Mouse (Mus musculus) hindbrain, postnatal 0 days (tissue): ENCODE data around the gene Egfl7. TPM values are rescaled to one million over a fixed set of nuclear protein-coding genes. Genes with fewer than 3 reads are reported as not detected.

Source experiments
- ATAC-seq: fragments of 200-750 bp; cut with Nextera tagmentation; 2 replicates; pipeline ENCODE4 v1.8.0; 2017; ENCODE audit warnings: mild to moderate bottlenecking, moderate TSS enrichment, moderate library complexity
- DNase-seq: peaks from one replicate; pipeline ENCODE4 v3.0.0-alpha.2; 2015; ENCODE audit warnings: low spot score
- H3K27ac ChIP-seq: fragments of 300-500 bp; sonication (generic); 2 replicates; pipeline ENCODE4 v1.5.1; 2014; ENCODE audit warnings: mild to moderate bottlenecking
- H3K27me3 ChIP-seq: fragments of 300-500 bp; sonication (generic); 2 replicates; pipeline ENCODE4 v1.6.1; 2014; ENCODE audit warnings: low read length, mixed read lengths; ENCODE audit not compliant: insufficient read depth
- H3K36me3 ChIP-seq: fragments of 300-500 bp; sonication (generic); 2 replicates; pipeline ENCODE4 v1.6.1; 2014; ENCODE audit warnings: low read length, mixed read lengths; ENCODE audit not compliant: insufficient read depth
- H3K4me1 ChIP-seq: fragments of 300-500 bp; sonication (generic); 2 replicates; pipeline ENCODE4 v1.6.1; 2014; ENCODE audit warnings: antibody characterized with exemption, low read length, mixed read lengths; ENCODE audit not compliant: insufficient read depth
- H3K4me2 ChIP-seq: fragments of 300-500 bp; sonication (generic); 2 replicates; pipeline ENCODE4 v1.6.1; 2014; ENCODE audit warnings: low read depth, mild to moderate bottlenecking, low read length, moderate library complexity, mixed read lengths
- H3K4me3 ChIP-seq: fragments of 300-500 bp; sonication (generic); 2 replicates; pipeline ENCODE4 v1.5.1; 2014; ENCODE audit warnings: low read length
- H3K9ac ChIP-seq: fragments of 300-500 bp; sonication (generic); replicated peaks from 2 replicates; pipeline ENCODE4 v1.6.1; 2014; ENCODE audit warnings: mild to moderate bottlenecking, low read length, moderate library complexity, mixed read lengths
- H3K9me3 ChIP-seq: fragments of 300-500 bp; sonication (generic); 2 replicates; pipeline ENCODE4 v1.6.1; 2016; ENCODE audit warnings: low read length, mixed read lengths
- CTCF ChIP-seq: IDR thresholded peaks from 2 replicates; pipeline ENCODE4 v1.5.1; 2016; ENCODE audit warnings: antibody characterized with exemption, control low read depth, low read depth
- WGBS: fragments of 180-500 bp; shearing (Covaris S2); extraction: QIAGEN DNeasy Blood & Tissue Kit; methylation state at CpG from one replicate; pipeline ENCODE4 v1.1.7; 2014; 5-methylcytosine and 5-hydroxymethylcytosine counted together
- polyA plus RNA-seq: library from polyadenylated mRNA; unstranded; fragments of >200 nt; fragmentation: Nextera tagmentation; extraction: Ambion mirVana; gene quantifications from 2 replicates; pipeline ENCODE4 v1.2.1, GENCODE M21; 2015
- total RNA-seq: library from RNA; depleted of rRNA; stranded (reverse); fragments of >200 nt; gene quantifications from 2 replicates; pipeline ENCODE4 v1.2.3, GENCODE M21; 2014; rRNA removed

Gene Egfl7
- total RNA-seq (70.4 and 79.5 TPM in 2 replicates), polyA plus RNA-seq (74.8 and 76.5 TPM in 2 replicates)

GRCm38 (mm10) chr2:26579714-26580113 lies at the start of gene Egfl7:
Egfl7 (plus strand) TSS chr2:26580014.
- no peaks in the 10 kb centered on the region for H3K36me3 ChIP-seq
- H3K4me1 ChIP-seq: 0 out of 2 replicates have a peak, but pooled peaks cover 4% of the 10 kb centered on the region
- H3K4me2 ChIP-seq: no peak within 1 kb of the TSS
- no peak within 1 kb of the TSS for H3K4me3 ChIP-seq
- TF ChIP-seq CTCF: no peak
- peak within 1 kb of the TSS; percentile 60; the same call in 1 of the 2 replicates for H3K27ac ChIP-seq
- ATAC-seq: no peak
- DNase-seq: no peak
- 81% methylated on average over 1 of the region's 1 CpGs for WGBS
- H3K27me3 ChIP-seq: no peaks in the 10 kb centered on the region
- no peaks in the 10 kb centered on the region for H3K9me3 ChIP-seq
- no peak within 1 kb of the TSS for H3K9ac ChIP-seq

GRCm38 (mm10) chr2:26531829-26532228 lies 48.0 kb upstream of the Egfl7 start:
- H3K36me3 ChIP-seq: no peaks in the 10 kb centered on the region
- no peaks in the 10 kb centered on the region for H3K9me3 ChIP-seq
- ATAC-seq (no peak), DNase-seq (no peak)
- H3K27ac ChIP-seq: no peak overlapping the region
- no peaks in the 10 kb centered on the region for H3K27me3 ChIP-seq
- WGBS: 58% methylated on average over 6 of the region's 6 CpGs
- H3K4me3 ChIP-seq: no peak overlapping the region
- no peak for TF ChIP-seq CTCF
- H3K4me1 ChIP-seq: peaks cover 33% of the 10 kb centered on the region
- H3K4me2 ChIP-seq: no peak overlapping the region
- H3K9ac ChIP-seq: no peak overlapping the region

- Histone ChIP-seq H3K9ac (no peak overlapping the region; the same call in 1 of the 2 replicates), H3K27me3 (no peaks in the 10 kb centered on the region), H3K9me3 (no peaks in the 10 kb centered on the region), H3K4me3 (no peak overlapping the region), H3K36me3 (no peaks in the 10 kb centered on the region), H3K4me2 (no peak overlapping the region), H3K27ac (peak overlapping the region; percentile 82), H3K4me1 (peaks cover 33% of the 10 kb centered on the region)
- peak; percentile 66 for DNase-seq
- no peak for TF ChIP-seq CTCF
- ATAC-seq: peak; percentile 56
- WGBS: 13% methylated on average over 5 of the region's 5 CpGs
Measured at GRCm38 (mm10) chr2:26533249-26533648, 46.6 kb upstream of the Egfl7 start.

- ATAC-seq (no peak), DNase-seq (no peak)
- H3K36me3 ChIP-seq: no peaks in the 10 kb centered on the region
- H3K4me3 ChIP-seq: no peak overlapping the region
- peaks cover 33% of the 10 kb centered on the region for H3K4me1 ChIP-seq
- WGBS: 45% methylated on average over 3 of the region's 3 CpGs
- H3K27me3 ChIP-seq: no peaks in the 10 kb centered on the region
- H3K4me2 ChIP-seq: no peak overlapping the region
- TF ChIP-seq CTCF: no peak
- no peak overlapping the region for H3K9ac ChIP-seq
- H3K9me3 ChIP-seq: no peaks in the 10 kb centered on the region
- H3K27ac ChIP-seq: peak overlapping the region; percentile 82
Measured at GRCm38 (mm10) chr2:26534161-26534560, 45.7 kb upstream of the Egfl7 start.

GRCm38 (mm10) chr2:26534616-26535015 lies 45.2 kb upstream of the Egfl7 start:
- Histone ChIP-seq H3K4me1 (peaks cover 33% of the 10 kb centered on the region), H3K9me3 (no peaks in the 10 kb centered on the region), H3K27ac (peak overlapping the region; percentile 82; the same call in 1 of the 2 replicates), H3K4me2 (no peak overlapping the region), H3K9ac (no peak overlapping the region), H3K27me3 (no peaks in the 10 kb centered on the region), H3K36me3 (no peaks in the 10 kb centered on the region), H3K4me3 (no peak overlapping the region)
- WGBS: 41% methylated on average over 2 of the region's 2 CpGs
- ATAC-seq: peak; percentile 48; the same call in 1 of the 2 replicates
- DNase-seq: peak; percentile 66
- TF ChIP-seq CTCF: no peak

GRCm38 (mm10) chr2:26535517-26536045 lies 44.2 kb upstream of the Egfl7 start:
- WGBS: 16% methylated on average over 4 of the region's 4 CpGs
- Histone ChIP-seq H3K4me3 (no peak overlapping the region), H3K27me3 (no peaks in the 10 kb centered on the region), H3K27ac (peak overlapping the region; percentile 82), H3K9ac (no peak overlapping the region), H3K4me2 (no peak overlapping the region), H3K36me3 (no peaks in the 10 kb centered on the region), H3K4me1 (peaks cover 34% of the 10 kb centered on the region), H3K9me3 (no peaks in the 10 kb centered on the region)
- DNase-seq: peak; percentile 78
- ATAC-seq: peak; percentile 88
- no peak for TF ChIP-seq CTCF

GRCm38 (mm10) chr2:26539516-26539915 lies 40.3 kb upstream of the Egfl7 start:
- H3K4me3 ChIP-seq: no peak overlapping the region
- no peak overlapping the region for H3K9ac ChIP-seq
- 59% methylated on average over 2 of the region's 2 CpGs for WGBS
- no peak overlapping the region for H3K4me2 ChIP-seq
- H3K36me3 ChIP-seq: no peaks in the 10 kb centered on the region
- no peak for TF ChIP-seq CTCF
- DNase-seq (no peak), ATAC-seq (no peak)
- no peak overlapping the region for H3K27ac ChIP-seq
- peaks cover 29% of the 10 kb centered on the region for H3K4me1 ChIP-seq
- no peaks in the 10 kb centered on the region for H3K9me3 ChIP-seq
- no peaks in the 10 kb centered on the region for H3K27me3 ChIP-seq
